Mouse (Mus musculus) MEL (cell line): ENCODE measurements around the gene Foxo3. TPM values are rescaled to one million over a fixed set of nuclear protein-coding genes. Genes with fewer than 3 reads are reported as not detected.

Source experiments
- DNase-seq: peaks from one replicate; pipeline ENCODE4 v3.0.0; 2011; ENCODE audit warnings: low read depth, low spot score
- H3K27ac ChIP-seq: 2 replicates; pipeline ENCODE4 v1.5.1; 2012; ENCODE audit warnings: low read depth, mild to moderate bottlenecking, control low read depth, low read length, moderate library complexity; ENCODE audit not compliant: control insufficient read depth
- H3K27me3 ChIP-seq, 2 experiments: fragments of 150-350 bp in 1 of 2; sonication (generic) in 1 of 2; 2 replicates each; pipeline ENCODE4 v1.6.1; 2012; ENCODE audit warnings: low read length in 2 of 2, mild to moderate bottlenecking in 2 of 2, improper control_type of control experiment in 1 of 2, moderate library complexity in 1 of 2; ENCODE audit not compliant: insufficient read depth in 2 of 2, control insufficient read depth in 1 of 2
- H3K36me3 ChIP-seq, 2 experiments: 2 replicates each; pipeline ENCODE4 v1.6.1; 2012 to 2014; ENCODE audit warnings: low read length in 2 of 2, improper control_type of control experiment in 1 of 2, inconsistent platforms in 1 of 2, mild to moderate bottlenecking in 1 of 2; ENCODE audit not compliant: insufficient read depth in 2 of 2, control insufficient read depth in 1 of 2
- H3K4me1 ChIP-seq, 2 experiments: fragments of 150-350 bp in 1 of 2; sonication (generic) in 1 of 2; 2 replicates each; pipeline ENCODE4 v1.6.1; 2012; ENCODE audit warnings: low read length in 2 of 2, improper control_type of control experiment in 1 of 2, mild to moderate bottlenecking in 1 of 2; ENCODE audit not compliant: insufficient read depth in 2 of 2, control insufficient read depth in 1 of 2
- H3K4me3 ChIP-seq, 2 experiments: fragments of 150-350 bp in 1 of 2; sonication (generic) in 1 of 2; 2 replicates each; pipeline ENCODE4 v1.5.1; 2012; ENCODE audit warnings: low read depth in 2 of 2, low read length in 2 of 2, mild to moderate bottlenecking in 2 of 2, moderate library complexity in 2 of 2, control low read depth in 1 of 2, improper control_type of control experiment in 1 of 2; ENCODE audit not compliant: control insufficient read depth in 1 of 2, insufficient read depth in 1 of 2
- H3K79me2 ChIP-seq: 2 replicates; pipeline ENCODE4 v1.6.1; 2012; ENCODE audit warnings: mild to moderate bottlenecking, low read length, moderate library complexity; ENCODE audit not compliant: control insufficient read depth, poor library complexity, insufficient read depth
- H3K9ac ChIP-seq: 2 replicates; pipeline ENCODE4 v1.6.1; 2012; ENCODE audit warnings: low read depth, mild to moderate bottlenecking, control low read depth, low read length, moderate library complexity; ENCODE audit not compliant: control insufficient read depth, poor library complexity, severe bottlenecking
- H3K9me3 ChIP-seq: fragments of 150-350 bp; sonication (generic); replicated peaks from 2 replicates; pipeline ENCODE4 v1.6.1; 2012; ENCODE audit warnings: mild to moderate bottlenecking, low read length, improper control_type of control experiment, moderate library complexity; ENCODE audit not compliant: insufficient read depth
- CTCF ChIP-seq, 3 experiments: IDR thresholded peaks in 2 of 3; conservative IDR thresholded peaks in 1 of 3; 2 replicates each; pipeline ENCODE4 v1.5.1; 2011 to 2012; ENCODE audit warnings: low read length in 3 of 3, low read depth in 2 of 3, mild to moderate bottlenecking in 2 of 3, improper control_type of control experiment in 1 of 3, inconsistent platforms in 1 of 3, mixed read lengths in 1 of 3, moderate library complexity in 1 of 3; ENCODE audit not compliant: control insufficient read depth in 1 of 3, insufficient read depth in 1 of 3, poor library complexity in 1 of 3, severe bottlenecking in 1 of 3
- E2F4 ChIP-seq: IDR thresholded peaks from 2 replicates; pipeline ENCODE4 v1.6.1; 2011; ENCODE audit warnings: low read depth, low read length, improper control_type of control experiment, borderline replicate concordance
- EP300 ChIP-seq, 2 experiments: IDR thresholded peaks; 2 replicates each; pipeline ENCODE4 v1.6.1; 2011; ENCODE audit warnings: improper control_type of control experiment in 2 of 2, low read length in 2 of 2, low read depth in 1 of 2, mild to moderate bottlenecking in 1 of 2
- ETS1 ChIP-seq: IDR thresholded peaks from 2 replicates; pipeline ENCODE4 v1.6.1; 2012; ENCODE audit warnings: low read depth, mild to moderate bottlenecking, inconsistent platforms, low read length, improper control_type of control experiment, moderate library complexity
- GABPA ChIP-seq: IDR thresholded peaks from 2 replicates; pipeline ENCODE4 v1.6.1; 2012; ENCODE audit warnings: low read depth, mild to moderate bottlenecking, inconsistent platforms, low read length, improper control_type of control experiment, moderate library complexity
- GATA1 ChIP-seq: IDR thresholded peaks from 2 replicates; pipeline ENCODE4 v1.6.1; 2011; ENCODE audit warnings: low read depth, low read length, improper control_type of control experiment
- JUND ChIP-seq: IDR thresholded peaks from 2 replicates; pipeline ENCODE4 v1.6.1; 2011; ENCODE audit warnings: low read depth, mild to moderate bottlenecking, improper control_type of control experiment, low read length
- MAFK ChIP-seq: IDR thresholded peaks from 2 replicates; pipeline ENCODE4 v1.6.1; 2011; ENCODE audit warnings: low read depth, mild to moderate bottlenecking, low read length, improper control_type of control experiment, borderline replicate concordance
- MAX ChIP-seq: IDR thresholded peaks from 2 replicates; pipeline ENCODE4 v1.6.1; 2011; ENCODE audit warnings: low read length, improper control_type of control experiment
- MAZ ChIP-seq: IDR thresholded peaks from 2 replicates; pipeline ENCODE4 v1.6.1; 2012; ENCODE audit warnings: low read depth, mild to moderate bottlenecking, inconsistent platforms, low read length, improper control_type of control experiment
- MXI1 ChIP-seq: IDR thresholded peaks from 2 replicates; pipeline ENCODE4 v1.6.1; 2011; ENCODE audit warnings: mild to moderate bottlenecking, low read depth, low read length, improper control_type of control experiment
- MYB ChIP-seq: IDR thresholded peaks from 2 replicates; pipeline ENCODE4 v1.6.1; 2011; ENCODE audit warnings: mild to moderate bottlenecking, low read depth, low read length, improper control_type of control experiment
- MYC ChIP-seq: IDR thresholded peaks from 2 replicates; pipeline ENCODE4 v1.6.1; 2011; ENCODE audit warnings: low read depth, mild to moderate bottlenecking, low read length, improper control_type of control experiment, moderate library complexity
- NELFE ChIP-seq: IDR thresholded peaks from 2 replicates; pipeline ENCODE4 v1.6.1; 2011; ENCODE audit warnings: low read depth, low read length, improper control_type of control experiment
- NRF1 ChIP-seq: IDR thresholded peaks from 2 replicates; pipeline ENCODE4 v1.6.1; 2014; ENCODE audit warnings: low read depth, mild to moderate bottlenecking, inconsistent platforms, low read length, improper control_type of control experiment, moderate library complexity; ENCODE audit not compliant: poor library complexity, insufficient read depth, severe bottlenecking
- POLR2A ChIP-seq, 2 experiments: IDR thresholded peaks; 2 replicates each; pipeline ENCODE4 v1.6.1; 2011 to 2012; ENCODE audit warnings: low read length in 2 of 2, mild to moderate bottlenecking in 2 of 2, control low read depth in 1 of 2, improper control_type of control experiment in 1 of 2, low read depth in 1 of 2, moderate library complexity in 1 of 2; ENCODE audit not compliant: control insufficient read depth in 1 of 2, insufficient read depth in 1 of 2, poor library complexity in 1 of 2
- POLR2AphosphoS2 ChIP-seq: IDR thresholded peaks from 2 replicates; pipeline ENCODE4 v1.6.1; 2011; ENCODE audit warnings: low read length, improper control_type of control experiment
- RAD21 ChIP-seq: IDR thresholded peaks from 2 replicates; pipeline ENCODE4 v1.6.1; 2011; ENCODE audit warnings: mild to moderate bottlenecking, low read depth, low read length, improper control_type of control experiment
- RCOR1 ChIP-seq: IDR thresholded peaks from 2 replicates; pipeline ENCODE4 v1.6.1; 2012; ENCODE audit warnings: low read depth, mild to moderate bottlenecking, inconsistent platforms, low read length, improper control_type of control experiment
- SIN3A ChIP-seq: IDR thresholded peaks from 2 replicates; pipeline ENCODE4 v1.6.1; 2012; ENCODE audit warnings: low read length, improper control_type of control experiment, inconsistent platforms
- SMC3 ChIP-seq: IDR thresholded peaks from 2 replicates; pipeline ENCODE4 v1.6.1; 2011; ENCODE audit warnings: low read depth, low read length, improper control_type of control experiment
- TAL1 ChIP-seq: IDR thresholded peaks from 2 replicates; pipeline ENCODE4 v1.6.1; 2012; ENCODE audit warnings: mild to moderate bottlenecking, inconsistent platforms, low read length, moderate library complexity, mixed read lengths
- TBP ChIP-seq: IDR thresholded peaks from 2 replicates; pipeline ENCODE4 v1.8.0; 2011; ENCODE audit warnings: low read depth, low read length, improper control_type of control experiment
- TCF12 ChIP-seq: IDR thresholded peaks from 2 replicates; pipeline ENCODE4 v1.6.1; 2014; ENCODE audit warnings: low read depth, mild to moderate bottlenecking, inconsistent platforms, low read length, improper control_type of control experiment, moderate library complexity
- UBTF ChIP-seq: IDR thresholded peaks from 2 replicates; pipeline ENCODE4 v1.6.1; 2012; ENCODE audit warnings: low read depth, mild to moderate bottlenecking, inconsistent platforms, low read length, improper control_type of control experiment, moderate library complexity, borderline replicate concordance; ENCODE audit not compliant: insufficient read depth
- USF1 ChIP-seq: IDR thresholded peaks from 2 replicates; pipeline ENCODE4 v1.6.1; 2014; ENCODE audit warnings: low read depth, mild to moderate bottlenecking, inconsistent platforms, low read length, improper control_type of control experiment, moderate library complexity
- USF2 ChIP-seq, 2 experiments: IDR thresholded peaks; 2 replicates each; pipeline ENCODE4 v1.6.1; 2011 to 2012; ENCODE audit warnings: improper control_type of control experiment in 2 of 2, low read length in 2 of 2, borderline replicate concordance in 1 of 2, inconsistent platforms in 1 of 2, low read depth in 1 of 2, mild to moderate bottlenecking in 1 of 2; ENCODE audit not compliant: insufficient read depth in 1 of 2
- ZC3H11A ChIP-seq: IDR thresholded peaks from 2 replicates; pipeline ENCODE4 v1.6.1; 2012; ENCODE audit warnings: low read depth, mild to moderate bottlenecking, inconsistent platforms, low read length, improper control_type of control experiment
- ZKSCAN1 ChIP-seq: IDR thresholded peaks from 2 replicates; pipeline ENCODE4 v1.6.1; 2012; ENCODE audit warnings: low read depth, mild to moderate bottlenecking, inconsistent platforms, low read length, improper control_type of control experiment, moderate library complexity
- ZNF384 ChIP-seq: IDR thresholded peaks from 2 replicates; pipeline ENCODE4 v1.6.1; 2012; ENCODE audit warnings: low read depth, mild to moderate bottlenecking, inconsistent platforms, low read length, improper control_type of control experiment
- polyA plus RNA-seq, 2 experiments: library from polyadenylated mRNA; stranded (reverse) in 1 of 2; unstranded in 1 of 2; fragments of >175 nt in 1 of 2; fragments of >200 nt in 1 of 2; gene quantifications; 2 replicates each; pipeline versions ENCODE4 v1.2.1 to v1.2.4; 2012; ENCODE audit warnings: low replicate concordance in 2 of 2, low read depth in 1 of 2; ENCODE audit not compliant: insufficient read length in 2 of 2, insufficient read depth in 1 of 2, missing spikeins in 1 of 2
- total RNA-seq: library from RNA; depleted of rRNA; stranded (reverse); fragments of 300-350 nt; gene quantifications from 2 replicates; pipeline ENCODE4 v1.2.3, GENCODE M21; 2012

Gene Foxo3
- total and polyA plus RNA-seq, 3 experiments, result 21.0 to 103 (median 27.2) TPM

GRCm38 (mm10) chr10:42199472-42199871, 77.1 kb downstream of the Foxo3 start:
- Histone ChIP-seq H3K36me3 (peaks cover 2 to 23% of the 10 kb centered on the region in 2 experiments; a peak in 3 of 4 replicates), H3K79me2 (peaks cover 9% of the 10 kb centered on the region; the same call in 1 of the 2 replicates), H3K9me3 (no peaks in the 10 kb centered on the region), H3K27me3 (no peaks in the 10 kb centered on the region), H3K4me1 (peaks cover 16 to 23% of the 10 kb centered on the region in 2 experiments)
- TF ChIP-seq TCF12 (0 out of 2 replicates have a peak, but pooled peaks have one; percentile 30), MAX (peak; percentile 60; the same call in 1 of the 2 replicates), RCOR1 (peak; percentile 50), MYC (0 out of 2 replicates have a peak, but pooled peaks have one; percentile 37), TBP (peak; percentile 69), MAZ (peak; percentile 58; the same call in 1 of the 2 replicates), EP300 (IDR thresholded peaks at IDR 0.05; ENCODE audit: low read depth in 1 of 2, low read length in 2 of 2) (peak; percentile 66 to 71), E2F4 (no peak), MAFK (peak; percentile 22; the same call in 1 of the 2 replicates), UBTF (no peak), USF1 (peak; percentile 74), RAD21 (no peak), JUND (no peak), SIN3A (peak; percentile 96), GATA1 (peak; percentile 95), MXI1 (peak; percentile 86), ETS1 (peak; percentile 97)
- TF ChIP-seq, all 39 proteins: peak for 13
- H3K27ac ChIP-seq, result peak overlapping the region; percentile 51
- H3K9ac ChIP-seq, result no peak overlapping the region
- peak; percentile 89 for DNase-seq
- H3K4me3 ChIP-seq, result no peak overlapping the region

GRCm38 (mm10) chr10:42198682-42199081, 77.9 kb downstream of the Foxo3 start:
- DNase-seq, result peak; percentile 62
- H3K4me1 ChIP-seq, result peaks cover 16 to 23% of the 10 kb centered on the region in 2 experiments
- H3K27ac ChIP-seq, result peak overlapping the region; percentile 4; the same call in 1 of the 2 replicates
- no peak overlapping the region for H3K9ac ChIP-seq
- H3K9me3 ChIP-seq, result no peaks in the 10 kb centered on the region
- H3K79me2 ChIP-seq, result peaks cover 15% of the 10 kb centered on the region; the same call in 1 of the 2 replicates
- H3K36me3 ChIP-seq, result peaks cover 2 to 25% of the 10 kb centered on the region in 2 experiments
- H3K27me3 ChIP-seq, result no peaks in the 10 kb centered on the region
- H3K4me3 ChIP-seq, result no peak overlapping the region
- TF ChIP-seq POLR2AphosphoS2, result no peak
- no peak for TF ChIP-seq ZC3H11A
- TF ChIP-seq TCF12, result no peak
- no peak for TF ChIP-seq NRF1
- no peak for TF ChIP-seq ZNF384
- TF ChIP-seq GATA1, result no peak
- TF ChIP-seq MYB, result no peak
- no peak for TF ChIP-seq ZKSCAN1
- TF ChIP-seq USF2 (IDR thresholded peaks at IDR 0.05; ENCODE audit: borderline replicate concordance in 1 of 2, insufficient read depth in 1 of 2, low read depth in 1 of 2, low read length in 2 of 2), result no peak
- no peak for TF ChIP-seq JUND
- TF ChIP-seq SMC3, result no peak
- no peak for TF ChIP-seq POLR2A (IDR thresholded peaks at IDR 0.05; ENCODE audit: control insufficient read depth in 1 of 2, insufficient read depth in 1 of 2, low read depth in 1 of 2, low read length in 2 of 2, poor library complexity in 1 of 2)
- TF ChIP-seq E2F4, result no peak
- no peak for TF ChIP-seq MXI1
- TF ChIP-seq SIN3A, result peak; percentile 31; the same call in 1 of the 2 replicates
- TF ChIP-seq TAL1, result no peak; the same call in 1 of the 2 replicates
- TF ChIP-seq NELFE, result no peak
- TF ChIP-seq CTCF (IDR thresholded peaks at IDR 0.05 in 2 of 3, conservative IDR thresholded peaks at IDR 0.05 in 1 of 3; ENCODE audit: control insufficient read depth in 1 of 3, insufficient read depth in 1 of 3, low read depth in 2 of 3, low read length in 3 of 3, poor library complexity in 1 of 3, severe bottlenecking in 1 of 3), result no peak
- TF ChIP-seq EP300 (IDR thresholded peaks at IDR 0.05; ENCODE audit: low read depth in 1 of 2, low read length in 2 of 2), result peak in 1 of 2 experiments; percentile 33; a peak in 1 of 4 replicates
- TF ChIP-seq MAZ, result no peak
- TF ChIP-seq USF1, result no peak
- peak; percentile 31; the same call in 1 of the 2 replicates for TF ChIP-seq MAX
- no peak for TF ChIP-seq GABPA
